Mouse (Mus musculus) telencephalon, adult 2 months (tissue): ENCODE measurements around the gene Afap1l2.

Source experiments
- DNase-seq: peaks from one replicate; pipeline ENCODE4 v3.0.0-alpha.2; 2011; ENCODE audit warnings: low read depth, low spot score

Afap1l2 gene

GRCm38 (mm10) chr19:57007291-57007690 lies 737 bp downstream of the Afap1l2 start:
- no peak for DNase-seq

DNA sequence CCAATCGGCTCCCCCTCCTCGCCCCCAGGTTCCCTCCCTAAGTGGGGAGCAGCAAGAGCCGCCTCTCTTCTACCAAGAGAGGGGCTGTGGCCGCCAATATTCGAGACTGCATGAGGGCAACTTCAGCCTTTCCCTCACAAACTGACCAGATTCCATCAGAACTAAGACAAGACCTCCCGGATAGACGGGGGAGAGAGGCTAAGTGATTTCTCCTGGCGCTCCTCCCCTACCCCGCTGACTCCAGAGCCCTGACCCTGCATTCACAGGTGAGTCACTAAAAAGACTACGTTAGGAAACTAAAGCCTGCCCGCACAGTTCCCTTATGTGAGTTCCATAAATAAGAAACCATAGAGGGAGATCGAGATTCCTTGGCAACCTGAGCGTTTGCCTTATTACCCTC lies 1.2 kb downstream of the Afap1l2 start:
- no peak for DNase-seq

- no peak for DNase-seq
Measured at GRCm38 (mm10) chr19:57005062-57005461, 3.0 kb downstream of the Afap1l2 start.

- DNase-seq = no peak
Measured at GRCm38 (mm10) chr19:57003460-57003810, 4.6 kb downstream of the Afap1l2 start.

- no peak for DNase-seq
Measured at GRCm38 (mm10) chr19:57002741-57003459, 5.1 kb downstream of the Afap1l2 start.

DNA sequence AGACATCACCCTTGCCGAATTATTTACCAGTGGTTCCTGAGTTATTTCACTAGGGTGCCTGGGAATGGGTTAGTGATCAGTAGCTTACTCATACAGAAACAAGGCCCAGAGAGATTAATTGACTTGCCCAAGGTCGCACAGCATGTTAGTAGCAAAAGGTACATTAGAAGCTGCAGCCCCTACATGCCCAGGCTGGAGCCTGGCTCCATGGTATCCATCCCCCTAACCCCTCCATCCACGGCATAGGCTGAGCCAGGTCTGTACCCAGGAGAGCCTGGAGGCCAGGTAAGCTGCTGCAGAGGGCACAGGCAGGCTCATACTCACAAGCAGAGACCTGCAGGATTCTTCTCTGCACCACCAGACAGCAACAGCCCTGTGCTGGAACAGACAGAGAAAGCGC lies 6.1 kb downstream of the Afap1l2 start:
- DNase-seq = no peak

- DNase-seq = no peak
Measured at GRCm38 (mm10) chr19:57000592-57000991, 7.4 kb downstream of the Afap1l2 start.

DNA sequence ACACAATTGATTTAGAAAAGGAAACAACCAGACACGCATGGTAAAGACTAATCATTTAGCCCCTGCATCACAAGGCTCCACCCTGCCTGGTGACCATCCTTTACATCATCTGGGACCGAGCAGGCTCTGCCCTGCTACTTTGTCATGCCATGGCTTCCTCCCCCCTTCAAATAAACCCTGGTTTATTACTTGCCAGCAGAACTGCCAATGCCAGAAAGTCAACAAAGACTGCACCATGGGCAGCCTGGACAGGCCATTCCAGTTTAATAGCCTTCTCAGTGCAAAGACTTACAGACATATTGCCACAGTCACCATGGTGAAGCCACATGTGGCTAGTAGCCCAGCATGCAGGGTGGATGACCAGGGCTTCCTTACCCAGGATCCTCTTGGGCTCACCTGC lies 8.2 kb downstream of the Afap1l2 start:
- DNase-seq = no peak

- DNase-seq = no peak
Measured at GRCm38 (mm10) chr19:56998910-56999309, 9.1 kb downstream of the Afap1l2 start.

- no peak for DNase-seq
Measured at GRCm38 (mm10) chr19:56998331-56998730, 9.7 kb downstream of the Afap1l2 start.

DNA sequence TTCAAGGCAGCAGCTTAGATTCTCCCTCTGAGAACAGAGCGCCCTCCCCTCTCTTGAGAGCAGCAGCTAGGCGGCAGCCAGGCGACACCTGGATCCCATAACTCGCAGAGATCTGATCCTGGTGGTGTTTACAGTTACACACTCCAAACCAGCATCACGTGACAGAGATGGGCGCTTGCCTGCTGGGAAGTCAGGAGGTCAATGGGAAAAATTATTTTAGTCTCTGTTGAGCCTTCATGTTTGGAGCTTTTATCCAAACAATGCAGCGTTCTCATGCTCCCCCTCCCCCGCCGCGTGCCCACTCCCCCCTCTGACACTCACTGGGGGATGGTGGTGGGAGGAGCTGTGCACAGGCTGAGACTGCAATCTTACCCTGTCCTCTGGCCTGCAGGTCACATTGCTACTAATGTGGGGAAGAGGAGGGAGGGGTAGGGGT lies 10.8 kb downstream of the Afap1l2 start:
- DNase-seq = no peak

GRCm38 (mm10) chr19:56995441-56995840 lies 12.6 kb downstream of the Afap1l2 start:
- no peak for DNase-seq

DNA sequence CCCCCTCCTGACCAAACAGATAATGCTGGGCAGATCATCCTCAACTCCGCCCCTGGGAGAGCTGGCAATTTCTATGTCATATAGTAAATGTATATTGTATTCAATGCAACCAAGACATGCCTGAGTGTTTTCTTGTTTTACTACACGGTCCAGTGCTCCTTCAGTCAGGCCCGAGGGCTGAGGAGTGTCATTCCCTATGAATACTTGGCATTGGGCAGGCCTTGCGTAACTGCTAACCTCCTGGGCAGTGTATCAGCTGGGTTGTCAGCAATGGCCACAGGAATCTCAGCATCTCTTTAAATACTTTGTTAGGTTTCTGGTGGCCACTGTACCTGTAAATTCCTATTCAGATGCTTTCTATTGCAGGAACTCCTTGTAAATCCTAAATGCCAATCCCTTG lies 13.4 kb downstream of the Afap1l2 start:
- DNase-seq = no peak

DNA sequence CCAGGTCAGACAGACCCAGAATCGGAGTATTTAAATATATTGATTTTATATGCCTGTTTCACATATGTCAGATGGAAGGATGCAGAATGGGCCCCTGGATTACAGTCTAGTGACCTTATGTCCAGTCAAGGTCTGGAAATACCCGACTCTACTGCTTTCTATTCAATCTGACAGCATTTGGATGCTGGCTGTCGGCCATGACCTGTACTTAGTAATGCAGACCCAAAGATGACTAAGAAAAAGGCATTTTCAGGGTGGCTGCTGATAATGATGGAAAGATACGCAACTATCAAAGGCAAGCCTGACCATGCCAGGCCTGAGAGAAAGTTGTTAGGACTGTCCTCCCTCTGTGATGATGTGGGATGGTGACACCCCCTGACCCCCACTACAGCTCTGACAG lies 14.3 kb downstream of the Afap1l2 start:
- no peak for DNase-seq

DNA sequence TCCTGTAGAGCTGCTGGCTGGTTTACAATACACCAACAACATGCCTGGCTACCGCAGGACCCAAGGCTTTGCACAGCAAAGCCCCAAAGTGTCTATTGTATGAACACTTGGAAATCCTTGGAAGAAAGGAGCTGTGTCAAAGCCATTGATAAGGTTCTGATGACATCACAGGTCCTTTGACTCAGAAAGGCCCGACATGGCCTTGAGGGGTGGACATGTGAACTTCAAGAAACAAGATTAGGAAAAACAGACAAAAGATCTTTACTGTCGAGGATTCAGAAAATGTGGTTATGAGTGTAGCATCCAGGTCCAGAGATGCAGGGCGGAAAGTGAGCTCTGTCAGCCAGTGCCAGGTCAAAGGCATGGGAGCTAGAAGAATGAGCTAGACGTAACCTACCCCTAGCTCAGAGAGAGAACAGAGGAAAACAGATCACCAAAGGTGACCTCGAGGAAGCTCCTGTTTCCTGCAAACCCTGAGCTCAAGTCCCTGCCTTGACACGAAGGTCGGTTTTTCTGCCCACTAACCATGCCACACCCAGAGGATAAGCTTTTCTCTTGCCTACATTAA lies 15.0 kb downstream of the Afap1l2 start:
- DNase-seq = no peak

DNA sequence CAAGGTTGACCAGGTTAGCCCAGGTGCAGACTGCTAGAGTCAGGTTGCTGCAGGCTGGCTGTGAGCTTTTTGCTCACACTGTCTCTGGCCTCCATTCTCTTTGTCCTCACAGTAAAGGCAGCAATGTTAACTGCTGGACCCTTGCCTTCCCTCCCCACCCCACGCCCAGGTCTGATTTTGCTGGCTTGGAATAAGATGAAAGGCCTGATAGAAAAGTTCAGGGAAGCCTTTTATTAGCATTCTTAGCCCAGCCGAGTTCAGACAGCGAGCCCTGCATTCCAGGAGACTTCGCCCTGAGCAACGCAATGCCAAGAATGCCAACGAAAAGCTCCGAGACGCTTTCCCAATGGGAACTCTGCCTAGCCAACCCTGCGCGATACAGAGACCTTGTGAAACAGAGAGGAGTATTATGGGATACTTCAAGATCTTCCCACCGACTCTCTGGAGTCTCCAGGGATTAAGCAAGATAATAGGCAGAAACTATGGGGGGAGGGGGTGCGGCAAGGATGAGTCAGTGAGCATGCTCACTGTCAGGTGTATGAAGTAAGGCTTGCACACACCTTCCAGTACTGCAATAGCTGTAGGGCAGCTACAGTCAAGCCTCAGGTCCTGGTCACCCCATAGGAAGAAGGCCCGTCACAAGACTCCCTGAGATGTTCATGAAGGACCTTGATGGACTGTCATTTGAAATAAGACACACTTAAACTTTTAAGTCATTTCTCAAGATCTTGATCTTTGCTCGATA lies 17.5 kb downstream of the Afap1l2 start:
- DNase-seq = no peak

DNA sequence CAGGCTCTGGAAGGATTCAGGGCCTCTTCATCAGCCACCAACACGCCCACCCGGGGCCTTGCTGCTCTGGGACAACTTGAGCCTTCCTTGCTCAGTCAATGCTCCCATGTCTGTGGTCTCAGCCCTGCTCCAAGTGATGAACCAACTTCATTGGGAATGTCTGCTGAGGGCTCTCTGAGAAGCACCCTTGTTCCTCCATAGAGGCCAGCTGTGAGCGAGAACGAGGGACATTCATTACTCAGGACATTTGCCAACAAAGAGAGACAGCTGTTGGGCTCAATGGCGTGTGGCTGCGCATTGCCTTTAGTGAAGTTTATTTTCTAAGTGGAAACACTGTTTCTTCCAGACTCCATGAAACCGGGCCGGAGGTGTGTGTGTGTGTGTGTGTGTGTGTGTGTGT lies 18.9 kb downstream of the Afap1l2 start:
- no peak for DNase-seq

GRCm38 (mm10) chr19:56984229-56984628 lies 23.8 kb downstream of the Afap1l2 start:
- DNase-seq = no peak

- DNase-seq = no peak
Measured at GRCm38 (mm10) chr19:56983757-56984156, 24.3 kb downstream of the Afap1l2 start.

DNA sequence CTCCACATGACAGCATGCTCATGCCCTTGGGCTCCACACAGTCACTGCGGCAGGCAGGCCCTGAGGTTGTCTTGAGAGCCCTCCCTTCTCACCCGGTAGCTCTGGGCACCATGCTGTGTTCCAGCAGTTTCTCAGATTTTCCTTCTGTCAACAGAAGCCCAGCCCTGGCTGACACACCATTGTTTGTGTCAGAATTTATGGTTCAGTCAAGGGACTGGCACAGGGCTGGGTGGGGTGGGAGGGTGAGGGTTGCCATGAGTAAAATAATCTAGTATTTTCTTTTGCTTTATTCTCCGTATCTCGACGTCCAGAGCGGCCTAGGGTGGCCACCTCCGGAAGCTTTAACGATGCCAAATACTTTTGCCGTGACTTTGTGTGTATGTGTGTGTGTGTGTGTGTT lies 26.3 kb downstream of the Afap1l2 start:
- DNase-seq = no peak

DNA sequence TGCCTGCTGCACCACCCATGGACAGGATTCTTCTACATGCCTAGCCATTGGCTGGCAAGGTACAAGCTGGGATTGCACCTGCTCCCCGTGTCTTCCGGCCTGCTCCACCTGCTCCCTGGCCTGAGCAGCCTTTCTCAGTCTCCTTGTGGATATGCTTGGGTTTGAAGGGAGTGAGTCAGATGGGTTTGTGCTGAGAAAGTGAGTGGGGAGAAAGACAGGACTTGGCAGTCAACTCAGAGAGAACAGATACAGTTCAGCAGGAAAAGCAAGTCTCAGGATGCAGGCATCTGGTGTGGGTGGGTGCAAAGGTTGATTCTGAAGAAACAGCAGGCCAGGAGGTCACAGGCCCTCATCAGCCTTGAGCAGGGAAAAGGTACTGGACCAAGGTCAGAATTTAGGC lies 27.2 kb downstream of the Afap1l2 start:
- DNase-seq = no peak

- no peak for DNase-seq
Measured at GRCm38 (mm10) chr19:56976962-56977948, 30.8 kb downstream of the Afap1l2 start.
